Mouse (Mus musculus): ENCODE measurements around the gene Wnt2b. TPM values are rescaled to one million over a fixed set of nuclear protein-coding genes. Genes with fewer than 3 reads are reported as not detected.

The Wnt2b gene
- total RNA-seq, 2 experiments from 2014 or later: 0.31 to 0.46 TPM

GRCm38 (mm10) chr3:104963331-104964276, 1.9 kb upstream of the Wnt2b start:
- DNase-seq: no peak

GRCm38 (mm10) chr3:104962866-104963265, 1.1 kb upstream of the Wnt2b start:
- no peak for DNase-seq

- DNase-seq: no peak
Measured at GRCm38 (mm10) chr3:104962141-104962611, 455 bp upstream of the Wnt2b start.

GRCm38 (mm10) chr3:104960026-104961000, 1.4 kb downstream of the Wnt2b start:
- no peak for DNase-seq

GRCm38 (mm10) chr3:104956131-104956581, 5.6 kb downstream of the Wnt2b start:
- no peak for DNase-seq

- no peak for DNase-seq
Measured at GRCm38 (mm10) chr3:104954551-104954950, 7.2 kb downstream of the Wnt2b start.

GRCm38 (mm10) chr3:104954137-104954536, 7.6 kb downstream of the Wnt2b start:
- no peak for DNase-seq

GRCm38 (mm10) chr3:104952891-104953670, 8.6 kb downstream of the Wnt2b start:
- no peak for DNase-seq

- no peak for DNase-seq
Measured at GRCm38 (mm10) chr3:104950926-104951325, 10.8 kb downstream of the Wnt2b start.

GRCm38 (mm10) chr3:104944894-104945293, 16.8 kb downstream of the Wnt2b start:
- no peak for DNase-seq

- DNase-seq: no peak
Measured at GRCm38 (mm10) chr3:104943333-104943732, 18.4 kb downstream of the Wnt2b start.

GRCm38 (mm10) chr3:104942682-104943081, 19.0 kb downstream of the Wnt2b start:
- no peak for DNase-seq

- no peak for DNase-seq
Measured at GRCm38 (mm10) chr3:104940691-104941090, 21.0 kb downstream of the Wnt2b start.

GRCm38 (mm10) chr3:104938327-104938726, 23.4 kb downstream of the Wnt2b start:
- no peak for DNase-seq

- no peak for DNase-seq
Measured at GRCm38 (mm10) chr3:104937728-104938305, 23.9 kb downstream of the Wnt2b start.

GRCm38 (mm10) chr3:104929385-104929784, 32.3 kb downstream of the Wnt2b start:
- no peak for DNase-seq

- no peak for DNase-seq
Measured at GRCm38 (mm10) chr3:104914986-104915385, 46.7 kb downstream of the Wnt2b start.

GRCm38 (mm10) chr3:104909195-104909594, 52.5 kb downstream of the Wnt2b start:
- no peak for DNase-seq

- no peak for DNase-seq
Measured at GRCm38 (mm10) chr3:104906007-104906406, 55.7 kb downstream of the Wnt2b start.

GRCm38 (mm10) chr3:104905389-104905788, 56.3 kb downstream of the Wnt2b start:
- no peak for DNase-seq

GRCm38 (mm10) chr3:104901154-104901553, 60.6 kb downstream of the Wnt2b start:
- no peak for DNase-seq

Measured in gastrocnemius, postnatal 25 days (tissue).